Mouse (Mus musculus) midbrain, postnatal 0 days (tissue): ENCODE results near the gene Ugt2b1. TPM values are rescaled to one million over a fixed set of nuclear protein-coding genes. Genes with fewer than 3 reads are reported as not detected.
A peak's percentile ranks its signal among the peaks of the same experiment; 100 is the strongest.

Experiments used
- ATAC-seq: fragments of 200-750 bp; cut with Nextera tagmentation; 2 replicates; pipeline ENCODE4 v1.8.0; 2017; ENCODE audit warnings: moderate number of reproducible peaks, mild to moderate bottlenecking, moderate TSS enrichment, moderate library complexity; ENCODE audit not compliant: low FRiP score
- DNase-seq: peaks from one replicate; pipeline ENCODE4 v3.0.0-alpha.2; 2015; ENCODE audit warnings: low spot score
- H3K27ac ChIP-seq: fragments of 300-500 bp; sonication (generic); 2 replicates; pipeline ENCODE4 v1.5.1; 2014; ENCODE audit warnings: low read depth, mild to moderate bottlenecking, low read length, mixed read lengths
- H3K27me3 ChIP-seq: fragments of 300-500 bp; sonication (generic); 2 replicates; pipeline ENCODE4 v1.6.1; 2014; ENCODE audit warnings: low read length, control low read depth, mixed read lengths; ENCODE audit not compliant: insufficient read depth
- H3K36me3 ChIP-seq: fragments of 300-500 bp; sonication (generic); 2 replicates; pipeline ENCODE4 v1.6.1; 2014; ENCODE audit warnings: low read length, control low read depth, mixed read lengths; ENCODE audit not compliant: insufficient read depth
- H3K4me1 ChIP-seq: fragments of 300-500 bp; sonication (generic); 2 replicates; pipeline ENCODE4 v1.6.1; 2014; ENCODE audit warnings: mild to moderate bottlenecking, control low read depth, antibody characterized with exemption, low read length, mixed read lengths; ENCODE audit not compliant: insufficient read depth
- H3K4me2 ChIP-seq: fragments of 300-500 bp; sonication (generic); 2 replicates; pipeline ENCODE4 v1.6.1; 2014; ENCODE audit warnings: low read depth, mild to moderate bottlenecking, low read length, mixed read lengths; ENCODE audit not compliant: poor library complexity, severe bottlenecking
- H3K4me3 ChIP-seq: fragments of 300-500 bp; sonication (generic); 2 replicates; pipeline ENCODE4 v1.5.1; 2014; ENCODE audit warnings: low read depth, mild to moderate bottlenecking, low read length, moderate library complexity
- H3K9ac ChIP-seq: fragments of 300-500 bp; sonication (generic); replicated peaks from 2 replicates; pipeline ENCODE4 v1.6.1; 2014; ENCODE audit warnings: mild to moderate bottlenecking, low read length, moderate library complexity, mixed read lengths; ENCODE audit not compliant: poor library complexity, severe bottlenecking
- H3K9me3 ChIP-seq: fragments of 300-500 bp; sonication (generic); 2 replicates; pipeline ENCODE4 v1.6.1; 2016; ENCODE audit warnings: low read length, control low read depth
- CTCF ChIP-seq: IDR thresholded peaks from 2 replicates; pipeline ENCODE4 v1.5.1; 2016; ENCODE audit warnings: antibody characterized with exemption, mild to moderate bottlenecking
- WGBS: fragments of 180-500 bp; shearing (Covaris S2); extraction: QIAGEN DNeasy Blood & Tissue Kit; methylation state at CpG from one replicate; pipeline ENCODE4 v1.1.7; 2014; 5-methylcytosine and 5-hydroxymethylcytosine counted together
- polyA plus RNA-seq: library from polyadenylated mRNA; unstranded; fragments of >200 nt; fragmentation: Nextera tagmentation; extraction: Ambion mirVana; gene quantifications from 2 replicates; pipeline ENCODE4 v1.2.1, GENCODE M21; 2015
- total RNA-seq: library from RNA; depleted of rRNA; stranded (reverse); fragments of >200 nt; gene quantifications from 2 replicates; pipeline ENCODE4 v1.2.3, GENCODE M21; 2014; rRNA removed

The Ugt2b1 gene
- total and polyA plus RNA-seq, 2 experiments from 2014 or later = not detected

- H3K27ac ChIP-seq = no peak overlapping the region
- no peaks in the 10 kb centered on the region for H3K27me3 ChIP-seq
- no peak for TF ChIP-seq CTCF
- DNase-seq (no peak), ATAC-seq (no peak)
- no peaks in the 10 kb centered on the region for H3K9me3 ChIP-seq
- no peaks in the 10 kb centered on the region for H3K4me1 ChIP-seq
- no peak overlapping the region for H3K4me3 ChIP-seq
- H3K9ac ChIP-seq = no peak overlapping the region
- no peak overlapping the region for H3K4me2 ChIP-seq
- no peaks in the 10 kb centered on the region for H3K36me3 ChIP-seq
- WGBS = 93% methylated on average over 1 of the region's 1 CpGs
These were observed 39.2 kb downstream of the Ugt2b1 start for GRCm38 (mm10) chr5:86887081-86887480.

GRCm38 (mm10) chr5:86886620-86887019 lies 39.7 kb downstream of the Ugt2b1 start:
- Histone ChIP-seq H3K4me1 (no peaks in the 10 kb centered on the region), H3K27me3 (no peaks in the 10 kb centered on the region), H3K9ac (no peak overlapping the region), H3K4me3 (no peak overlapping the region), H3K9me3 (no peaks in the 10 kb centered on the region), H3K36me3 (no peaks in the 10 kb centered on the region), H3K27ac (no peak overlapping the region), H3K4me2 (no peak overlapping the region)
- peak; percentile 60 for DNase-seq
- WGBS = 44% methylated on average over 3 of the region's 3 CpGs
- peak; percentile 74 for TF ChIP-seq CTCF
- ATAC-seq = no peak

GRCm38 (mm10) chr5:86871877-86872276 lies 54.5 kb downstream of the Ugt2b1 start:
- Histone ChIP-seq H3K4me3 (no peak overlapping the region), H3K9me3 (no peaks in the 10 kb centered on the region), H3K4me1 (no peaks in the 10 kb centered on the region), H3K9ac (no peak overlapping the region), H3K27me3 (no peaks in the 10 kb centered on the region), H3K27ac (no peak overlapping the region), H3K4me2 (no peak overlapping the region), H3K36me3 (no peaks in the 10 kb centered on the region)
- TF ChIP-seq CTCF = no peak
- 53% methylated on average over 1 of the region's 1 CpGs for WGBS
- DNase-seq = no peak
- ATAC-seq = no peak

Other genes starting within 250 kb of the Ugt2b1 start
- 0.28 TPM in 1 of 2 replicates, not detected in the other for gene Tmprss11e, start 180.7 kb downstream of the Ugt2b1 start, total RNA-seq
- not detected in 2 replicates for gene Tmprss11e, start 180.7 kb downstream of the Ugt2b1 start, polyA plus RNA-seq
- gene Ythdc1, start 122.3 kb downstream of the Ugt2b1 start, total RNA-seq = 47.1 and 69.0 TPM in 2 replicates
- gene Ythdc1, start 122.3 kb downstream of the Ugt2b1 start, polyA plus RNA-seq = 25.1 and 29.6 TPM in 2 replicates
- not detected in 2 replicates for gene Ugt2b34, start 19.6 kb downstream of the Ugt2b1 start, total RNA-seq
- not detected in 2 replicates for gene Ugt2b34, start 19.6 kb downstream of the Ugt2b1 start, polyA plus RNA-seq
- gene Ugt2b35, start 74.3 kb upstream of the Ugt2b1 start, total RNA-seq = not detected in 2 replicates
- gene Ugt2b35, start 74.3 kb upstream of the Ugt2b1 start, polyA plus RNA-seq = not detected in 2 replicates
- gene Ugt2b36, start 166.0 kb upstream of the Ugt2b1 start, total RNA-seq = not detected in 2 replicates
- gene Ugt2b36, start 166.0 kb upstream of the Ugt2b1 start, polyA plus RNA-seq = not detected in 2 replicates
- 0.11 TPM in 1 of 2 replicates, not detected in the other for gene Ugt2b5, start 213.8 kb upstream of the Ugt2b1 start, total RNA-seq
- gene Ugt2b5, start 213.8 kb upstream of the Ugt2b1 start, polyA plus RNA-seq = not detected in 2 replicates